Mouse (Mus musculus) stomach, embryonic 16.5 days (tissue): ENCODE measurements around the gene Gm9964. TPM values are rescaled to one million over a fixed set of nuclear protein-coding genes. Genes with fewer than 3 reads are reported as not detected.
"Not testable (repeated sequence)": the region's sequence is repeated elsewhere in the genome, so short reads cannot be mapped to it uniquely, and the experiment has no call there.

ENCODE experiments used
- ATAC-seq: fragments of 200-750 bp; cut with Nextera tagmentation; 2 replicates; pipeline ENCODE4 v1.8.0; 2017; ENCODE audit warnings: moderate number of reproducible peaks, moderate TSS enrichment; ENCODE audit not compliant: insufficient read depth, low FRiP score
- H3K27ac ChIP-seq: fragments of 300-500 bp; sonication (generic); 2 replicates; pipeline ENCODE4 v1.5.1; 2014; ENCODE audit warnings: low read length
- H3K27me3 ChIP-seq: fragments of 300-500 bp; sonication (generic); 2 replicates; pipeline ENCODE4 v1.6.1; 2014; ENCODE audit warnings: low read length, control low read depth, mixed read lengths; ENCODE audit not compliant: control insufficient read depth, insufficient read depth
- H3K36me3 ChIP-seq: fragments of 300-500 bp; sonication (generic); 2 replicates; pipeline ENCODE4 v1.6.1; 2014; ENCODE audit warnings: low read length; ENCODE audit not compliant: control insufficient read depth, insufficient read depth
- H3K4me1 ChIP-seq: fragments of 300-500 bp; sonication (generic); 2 replicates; pipeline ENCODE4 v1.6.1; 2014; ENCODE audit warnings: low read length, control low read depth, mixed read lengths; ENCODE audit not compliant: control insufficient read depth, insufficient read depth
- H3K4me2 ChIP-seq: fragments of 300-500 bp; sonication (generic); 2 replicates; pipeline ENCODE4 v1.6.1; 2014; ENCODE audit warnings: low read depth, low read length, mixed read lengths
- H3K4me3 ChIP-seq: fragments of 300-500 bp; sonication (generic); replicated peaks from 2 replicates; pipeline ENCODE4 v1.5.1; 2014; ENCODE audit warnings: mild to moderate bottlenecking, low read length
- H3K9ac ChIP-seq: fragments of 300-500 bp; sonication (generic); 2 replicates; pipeline ENCODE4 v1.6.1; 2014; ENCODE audit warnings: low read length
- H3K9me3 ChIP-seq: fragments of 300-500 bp; sonication (generic); replicated peaks from 2 replicates; pipeline ENCODE4 v1.6.1; 2016; ENCODE audit warnings: low read length, control low read depth; ENCODE audit not compliant: control insufficient read depth
- WGBS: fragments of 180-500 bp; shearing (Covaris S2); extraction: QIAGEN DNeasy Blood & Tissue Kit; methylation state at CpG from one replicate; pipeline ENCODE4 v1.1.7; 2014; 5-methylcytosine and 5-hydroxymethylcytosine counted together
- polyA plus RNA-seq: library from polyadenylated mRNA; unstranded; fragments of >200 nt; fragmentation: Nextera tagmentation; extraction: Ambion mirVana; gene quantifications from 2 replicates; pipeline ENCODE4 v1.2.1, GENCODE M21; 2015

Gene Gm9964
- polyA plus RNA-seq, 1 experiment from 2014 or later, result not detected

GRCm38 (mm10) chr11:79305697-79306340 lies 9.1 kb upstream of the Gm9964 start:
- Histone ChIP-seq H3K27ac (peak overlapping the region; percentile 70), H3K36me3 (no peaks in the 10 kb centered on the region), H3K27me3 (no peaks in the 10 kb centered on the region), H3K4me1 (peaks cover 15% of the 10 kb centered on the region), H3K9ac (no peak overlapping the region), H3K4me3 (no peak overlapping the region), H3K9me3 (no peaks in the 10 kb centered on the region), H3K4me2 (no peak overlapping the region)
- ATAC-seq, result no peak
- 64% methylated on average over 9 of the region's 9 CpGs for WGBS

GRCm38 (mm10) chr11:79304245-79304644 lies 7.5 kb upstream of the Gm9964 start:
- H3K9me3 ChIP-seq, H3K36me3 ChIP-seq, H3K27ac ChIP-seq, H3K27me3 ChIP-seq, H3K4me2 ChIP-seq, H3K9ac ChIP-seq, ATAC-seq, H3K4me3 ChIP-seq: not testable (repeated sequence)
- 70% methylated on average over 4 of the region's 4 CpGs for WGBS
- peaks cover 15% of the 10 kb centered on the region for H3K4me1 ChIP-seq

- no peak overlapping the region for H3K4me3 ChIP-seq
- peaks cover 15% of the 10 kb centered on the region for H3K4me1 ChIP-seq
- no peaks in the 10 kb centered on the region for H3K27me3 ChIP-seq
- no peak overlapping the region for H3K27ac ChIP-seq
- H3K9ac ChIP-seq, result no peak overlapping the region
- WGBS, result 73% methylated on average over 6 of the region's 6 CpGs
- H3K36me3 ChIP-seq, result no peaks in the 10 kb centered on the region
- ATAC-seq, result no peak
- H3K9me3 ChIP-seq, result no peaks in the 10 kb centered on the region
- no peak overlapping the region for H3K4me2 ChIP-seq
These were observed 6.4 kb upstream of the Gm9964 start for GRCm38 (mm10) chr11:79303109-79303508.

GRCm38 (mm10) chr11:79299719-79300431 lies 3.2 kb upstream of the Gm9964 start:
- no peaks in the 10 kb centered on the region for H3K36me3 ChIP-seq
- no peak overlapping the region for H3K9ac ChIP-seq
- ATAC-seq, result no peak
- H3K27ac ChIP-seq, result no peak overlapping the region
- H3K4me3 ChIP-seq, result no peak overlapping the region
- 77% methylated on average over 9 of the region's 9 CpGs for WGBS
- H3K27me3 ChIP-seq, result no peaks in the 10 kb centered on the region
- H3K4me2 ChIP-seq, result no peak overlapping the region
- H3K9me3 ChIP-seq, result no peaks in the 10 kb centered on the region
- H3K4me1 ChIP-seq, result no peaks in the 10 kb centered on the region

DNA sequence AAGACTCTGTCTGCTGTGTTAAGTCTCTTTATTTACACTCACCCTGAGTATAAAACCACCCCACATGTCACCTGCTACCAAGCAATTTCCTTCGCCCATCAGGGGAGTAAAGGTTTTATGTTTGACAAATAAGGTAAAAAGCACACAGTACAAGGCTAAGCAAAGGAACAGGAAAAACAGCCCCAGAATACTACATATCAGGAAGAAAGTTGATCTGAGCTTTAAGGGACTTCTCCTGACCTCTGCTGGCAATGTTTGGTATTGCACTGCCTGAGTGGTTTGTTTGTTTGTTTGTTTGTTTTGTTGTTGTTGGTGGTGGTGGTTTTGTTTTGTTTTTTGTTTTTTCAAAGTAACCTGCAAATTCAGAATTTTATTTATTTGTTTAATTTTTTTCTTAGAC lies 539 bp downstream of the Gm9964 start:
- 32% methylated on average over 1 of the region's 1 CpGs for WGBS
- Histone ChIP-seq H3K27ac (no peak overlapping the region), H3K36me3 (no peaks in the 10 kb centered on the region), H3K9me3 (no peaks in the 10 kb centered on the region), H3K4me3 (no peak overlapping the region), H3K4me1 (no peaks in the 10 kb centered on the region), H3K9ac (no peak overlapping the region), H3K27me3 (no peaks in the 10 kb centered on the region), H3K4me2 (no peak overlapping the region)
- ATAC-seq, result no peak

GRCm38 (mm10) chr11:79293971-79294370 lies 2.7 kb downstream of the Gm9964 start:
- no peak overlapping the region for H3K4me3 ChIP-seq
- H3K9me3 ChIP-seq, result no peaks in the 10 kb centered on the region
- no peaks in the 10 kb centered on the region for H3K27me3 ChIP-seq
- WGBS, result 33% methylated on average over 1 of the region's 1 CpGs
- H3K4me1 ChIP-seq, result 0 out of 2 replicates have a peak, but pooled peaks cover 4% of the 10 kb centered on the region
- H3K36me3 ChIP-seq, result no peaks in the 10 kb centered on the region
- no peak overlapping the region for H3K4me2 ChIP-seq
- H3K9ac ChIP-seq, result no peak overlapping the region
- ATAC-seq, result no peak
- H3K27ac ChIP-seq, result no peak overlapping the region

- Histone ChIP-seq H3K4me2 (no peak overlapping the region), H3K4me3 (no peak overlapping the region), H3K4me1 (0 out of 2 replicates have a peak, but pooled peaks cover 6% of the 10 kb centered on the region), H3K36me3 (no peaks in the 10 kb centered on the region), H3K27ac (peak overlapping the region; percentile 29; the same call in 1 of the 2 replicates), H3K9me3 (no peaks in the 10 kb centered on the region), H3K27me3 (no peaks in the 10 kb centered on the region), H3K9ac (no peak overlapping the region)
- ATAC-seq, result no peak
- 88% methylated on average over 3 of the region's 3 CpGs for WGBS
These were observed 3.7 kb downstream of the Gm9964 start for GRCm38 (mm10) chr11:79293025-79293424.

DNA sequence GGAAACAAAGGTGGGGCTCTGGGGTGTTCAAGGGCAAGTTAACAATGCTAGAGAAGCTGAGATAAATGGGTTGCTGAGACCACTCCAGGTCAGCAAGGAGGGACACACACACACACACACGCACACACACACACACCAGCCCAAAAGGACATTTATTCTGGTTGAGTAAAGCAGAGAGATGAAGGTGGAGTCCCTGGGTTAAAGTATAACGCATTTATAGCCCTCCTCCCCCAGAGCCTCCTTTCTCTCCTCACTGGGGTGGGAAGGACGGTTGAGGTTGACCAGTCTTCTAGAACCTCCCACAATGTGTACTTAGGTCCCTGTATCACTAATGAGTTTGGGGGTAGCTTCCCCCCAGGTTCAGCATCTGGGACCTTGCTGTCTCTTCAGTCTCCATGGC lies 4.6 kb downstream of the Gm9964 start:
- whole genome bisulfite sequencing, result 64% methylated on average over 3 of the region's 3 CpGs

GRCm38 (mm10) chr11:79291651-79292050 lies 5.1 kb downstream of the Gm9964 start:
- Histone ChIP-seq H3K9ac (no peak overlapping the region), H3K36me3 (no peaks in the 10 kb centered on the region), H3K9me3 (no peaks in the 10 kb centered on the region), H3K27ac (no peak overlapping the region), H3K4me2 (no peak overlapping the region), H3K27me3 (no peaks in the 10 kb centered on the region), H3K4me1 (peaks cover 12% of the 10 kb centered on the region), H3K4me3 (no peak overlapping the region)
- WGBS, result 51% methylated on average over 5 of the region's 5 CpGs
- ATAC-seq, result no peak

More for the DNA sequence above, 4.6 kb downstream of the Gm9964 start:
- Histone ChIP-seq H3K36me3 (no peaks in the 10 kb centered on the region), H3K4me1 (peaks cover 10% of the 10 kb centered on the region), H3K4me3 (no peak overlapping the region), H3K27me3 (no peaks in the 10 kb centered on the region), H3K9me3 (no peaks in the 10 kb centered on the region), H3K4me2 (no peak overlapping the region), H3K9ac (no peak overlapping the region), H3K27ac (peak overlapping the region; percentile 46; the same call in 1 of the 2 replicates)
- no peak for ATAC-seq
